Mouse (Mus musculus) layer of hippocampus, adult 8-10 months (tissue): Measurements from ENCODE around the gene Olfr221. TPM values are rescaled to one million over a fixed set of nuclear protein-coding genes. Genes with fewer than 3 reads are reported as not detected.

Source experiments
- DNase-seq, 2 experiments: peaks; one replicate each; pipeline ENCODE4 v3.0.0; 2022; ENCODE audit warnings: low spot score in 2 of 2
- total RNA-seq, 4 experiments: library from RNA; stranded (reverse); gene quantifications; 2 replicates each; pipeline ENCODE4 v1.2.4; 2022

Olfr221 gene
- total RNA-seq, 4 experiments from 2014 or later: not detected

DNA sequence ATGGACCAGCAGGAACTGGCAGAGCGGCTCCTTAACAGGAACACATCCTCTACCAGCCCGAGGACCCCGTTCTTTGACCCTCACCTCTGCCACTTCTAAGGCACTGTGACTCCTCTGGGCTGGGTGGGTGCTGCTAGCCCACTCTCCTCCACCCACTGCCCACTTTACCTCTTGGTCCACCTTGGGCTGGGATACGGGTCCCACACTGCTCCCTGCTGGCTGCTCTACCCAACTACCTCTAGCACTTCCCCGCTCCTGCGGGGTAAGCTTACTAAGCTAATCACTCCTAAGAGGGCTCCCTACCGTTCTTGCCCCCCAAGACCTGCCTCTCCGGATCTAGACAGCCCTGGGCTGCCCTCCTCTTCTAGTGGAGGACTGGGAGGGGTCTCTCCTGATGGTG, 36.0 kb downstream of the Olfr221 start:
- no peak for DNase-seq

DNA sequence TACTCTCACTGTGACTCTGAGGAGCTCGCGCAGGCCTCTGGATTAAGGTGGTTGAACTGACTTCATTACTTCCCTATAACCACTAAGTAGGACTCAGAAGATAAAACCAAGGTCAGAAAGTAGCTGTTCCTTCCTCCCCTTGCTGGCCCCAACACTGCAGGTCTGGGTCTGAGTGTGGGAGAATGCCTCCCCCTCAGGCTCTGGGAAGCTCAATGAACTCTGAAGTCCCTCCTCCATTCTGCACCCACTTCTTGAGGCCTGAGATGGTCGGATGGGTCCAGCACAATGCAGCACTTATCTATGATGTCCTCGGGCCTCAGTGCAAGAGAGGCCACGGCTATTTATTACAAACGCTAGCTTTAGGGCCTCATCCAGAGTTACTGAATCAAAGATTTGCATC, 36.6 kb downstream of the Olfr221 start:
- DNase-seq: no peak

GRCm38 (mm10) chr14:52005141-52005540, 37.1 kb downstream of the Olfr221 start:
- no peak for DNase-seq

- peak; percentile 83 to 90 for DNase-seq
Measured at GRCm38 (mm10) chr14:52003981-52004495, 38.2 kb downstream of the Olfr221 start.

DNA sequence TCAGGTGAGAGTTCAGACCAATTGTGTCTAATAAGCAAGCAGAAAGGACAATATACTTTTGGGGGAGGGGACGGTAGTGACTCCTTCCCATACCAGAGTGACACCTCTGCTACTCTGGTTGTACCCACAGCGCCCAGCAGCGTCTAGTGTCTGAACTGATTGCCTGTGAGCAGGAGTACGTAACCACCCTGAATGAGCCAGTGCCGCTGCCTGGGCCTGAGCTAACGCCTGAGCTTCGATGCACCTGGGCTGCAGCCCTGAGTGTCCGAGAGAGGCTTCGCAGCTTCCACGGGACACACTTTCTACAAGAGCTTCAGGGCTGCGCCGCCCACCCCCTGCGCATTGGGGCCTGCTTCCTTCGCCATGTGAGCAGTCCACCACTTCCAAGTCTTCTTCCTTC, 44.8 kb downstream of the Olfr221 start:
- no peak for DNase-seq

DNA sequence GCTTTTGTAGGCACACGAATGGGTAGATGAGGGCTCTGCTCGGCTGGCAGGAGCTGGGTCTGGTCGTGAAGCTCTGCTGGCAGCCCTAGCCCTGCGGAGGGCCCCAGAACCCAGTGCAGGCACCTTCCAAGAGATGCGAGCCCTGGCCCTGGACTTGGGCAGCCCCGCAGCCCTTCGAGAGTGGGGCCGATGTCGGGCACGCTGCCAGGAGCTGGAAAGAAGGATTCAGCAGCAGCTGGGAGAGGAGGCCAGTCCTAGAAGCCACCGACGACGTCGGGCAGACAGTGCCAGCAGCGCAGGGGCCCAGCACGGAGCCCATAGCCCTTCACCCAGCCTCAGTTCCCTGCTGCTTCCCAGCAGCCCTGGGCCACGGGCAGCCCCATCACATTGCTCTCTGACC, 45.4 kb downstream of the Olfr221 start:
- no peak for DNase-seq

- no peak for DNase-seq
Measured at GRCm38 (mm10) chr14:51996231-51996841, 45.9 kb downstream of the Olfr221 start.

DNA sequence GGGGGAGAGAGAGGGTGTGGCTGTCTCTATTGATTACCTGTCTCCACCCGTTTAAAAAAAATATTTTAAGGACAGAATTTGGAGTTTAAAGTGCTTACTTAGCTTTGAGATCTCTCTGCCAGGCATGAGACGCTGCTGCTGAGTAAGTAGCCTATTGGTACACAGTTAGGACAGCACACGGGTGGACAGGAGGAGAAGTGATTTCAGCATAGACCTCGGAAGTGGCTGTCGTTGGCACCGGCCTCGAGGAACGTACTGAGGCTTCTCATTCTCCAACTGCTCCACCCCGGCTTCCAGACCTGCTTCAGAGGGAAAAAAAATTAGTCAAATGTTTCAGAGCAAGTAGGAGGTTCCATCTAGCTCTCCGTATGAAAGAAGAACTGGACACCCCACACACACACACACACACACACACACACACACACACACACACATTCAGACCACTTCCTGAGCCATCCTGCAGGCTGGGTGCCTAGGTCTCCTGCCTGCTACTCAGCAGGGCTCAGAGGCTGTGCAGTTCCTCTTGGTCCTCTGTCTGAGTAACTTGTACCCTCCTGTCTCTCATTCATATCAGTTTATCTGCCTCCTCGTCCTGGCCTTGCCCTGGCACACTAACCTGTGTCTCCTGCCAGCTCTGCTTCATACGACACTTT, 46.9 kb downstream of the Olfr221 start:
- DNase-seq: no peak

- no peak for DNase-seq
Measured at GRCm38 (mm10) chr14:51994453-51994852, 47.8 kb downstream of the Olfr221 start.

DNA sequence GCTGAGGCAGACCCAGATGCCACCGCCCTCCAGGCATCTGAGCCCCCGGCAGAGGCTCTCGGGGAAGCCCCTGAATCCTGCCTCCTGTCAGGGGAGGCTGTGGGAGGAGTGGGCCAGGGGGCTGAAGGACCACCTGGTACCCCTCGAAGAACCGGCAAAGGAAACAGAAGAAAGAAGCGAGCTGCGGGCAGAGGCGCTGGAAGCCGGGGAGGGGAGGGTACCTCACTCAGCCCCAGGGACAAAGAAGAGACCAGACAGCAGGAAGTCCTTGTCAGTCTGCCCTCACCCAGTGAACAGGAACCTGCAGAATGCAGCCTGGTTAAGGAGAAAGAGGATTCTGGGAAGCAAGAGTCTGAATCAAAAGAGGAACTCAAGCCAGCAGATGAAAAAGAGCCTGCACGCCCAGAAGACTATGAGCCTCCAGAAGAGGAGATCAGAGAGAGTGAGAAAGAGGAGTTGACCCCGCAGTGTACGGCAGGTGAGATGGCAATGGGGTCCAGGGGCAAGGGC, 52.7 kb downstream of the Olfr221 start:
- no peak for DNase-seq

GRCm38 (mm10) chr14:51988731-51989130, 53.5 kb downstream of the Olfr221 start:
- DNase-seq: no peak

GRCm38 (mm10) chr14:51987177-51987576, 55.1 kb downstream of the Olfr221 start:
- DNase-seq: no peak

DNA sequence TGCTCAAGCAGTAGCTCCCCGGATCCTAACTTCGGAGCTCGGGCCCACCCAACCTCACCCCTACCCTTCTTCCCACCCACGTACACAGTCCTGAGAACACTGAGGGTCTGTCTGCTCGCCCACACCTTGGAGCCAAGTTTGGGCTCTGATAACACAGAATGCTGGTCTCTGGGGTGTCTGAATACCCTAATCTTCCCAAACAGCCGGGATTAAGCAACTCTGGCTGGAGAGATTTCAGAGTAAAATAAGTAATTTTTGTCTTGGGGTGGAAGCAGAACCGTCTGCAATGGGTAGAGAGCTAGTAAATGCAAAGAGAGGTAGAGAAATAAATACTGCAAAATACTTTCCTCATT, 56.1 kb downstream of the Olfr221 start:
- DNase-seq: no peak

GRCm38 (mm10) chr14:51985301-51986152, 56.7 kb downstream of the Olfr221 start:
- DNase-seq: no peak

DNA sequence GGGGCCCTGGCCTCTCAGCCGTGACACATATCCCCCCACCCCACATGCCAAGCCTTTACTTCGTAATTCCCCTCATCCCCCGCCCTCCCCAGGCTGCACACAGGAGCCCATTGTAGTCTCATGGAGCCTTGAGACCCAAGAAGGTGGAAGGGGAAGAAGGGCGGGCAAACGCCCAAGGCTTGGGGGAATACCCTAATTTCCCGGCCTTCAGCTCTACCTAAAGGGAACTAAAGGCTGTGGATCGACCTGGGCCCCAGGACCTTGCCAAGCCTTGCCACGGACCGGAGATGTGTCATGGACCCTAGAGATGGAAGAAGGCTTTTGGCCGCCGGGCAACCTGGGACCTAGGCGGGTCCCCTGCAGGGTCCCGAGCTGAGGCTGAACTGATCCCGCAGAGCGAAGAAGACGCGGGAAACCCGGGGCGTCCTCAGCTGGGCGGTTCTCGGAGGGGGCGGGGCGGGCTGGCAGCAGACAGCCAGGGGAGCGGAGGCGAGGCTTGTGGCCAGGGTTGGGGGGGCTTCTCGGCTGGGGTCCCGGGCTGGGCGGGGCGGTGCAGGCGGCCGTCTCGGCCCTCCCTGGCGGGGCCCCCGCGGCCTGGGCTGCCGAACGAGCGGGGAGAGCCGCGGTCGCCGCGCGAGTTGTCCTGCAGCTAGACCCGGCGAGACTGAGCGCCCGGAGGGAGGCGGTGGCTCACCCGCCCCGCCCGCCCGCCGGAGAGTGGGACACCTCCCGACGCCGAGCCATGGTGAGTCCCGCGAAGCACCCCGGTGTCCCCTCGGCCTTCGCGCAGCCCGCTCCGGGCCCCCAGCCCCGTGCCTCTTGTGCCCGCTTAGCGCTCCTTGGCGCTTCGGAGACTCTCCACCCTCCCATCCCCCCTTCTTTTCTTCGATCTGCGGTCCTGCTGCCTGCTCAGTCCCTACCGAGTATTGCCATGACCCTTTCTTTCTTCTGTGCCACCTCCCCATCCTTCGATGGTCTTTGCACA, 57.7 kb downstream of the Olfr221 start, which contains the start of gene Arhgef40:
Gene Arhgef40 (plus strand): TSS at position 473 of the 985 bp plus-strand sequence.
- no peak for DNase-seq

Other genes with a start within 250 kb of the Olfr221 start
- gene AY358078, start 242.4 kb downstream of the Olfr221 start, total RNA-seq: not detected
- not detected for gene Ear6, start 188.8 kb downstream of the Olfr221 start, total RNA-seq
- 10 to 100 TPM; 29.8 to 51.3 (median 38.8) TPM for gene Mettl17, start 157.6 kb downstream of the Olfr221 start, total RNA-seq
- 10 to 100 TPM in 2 of 4 experiments, 1 to 10 TPM in 2; 4.8 to 13.0 (median 8.7) TPM for gene Slc39a2, start 149.6 kb downstream of the Olfr221 start, total RNA-seq
- 100 to 1,000 TPM; 843 to 941 (median 912) TPM for gene Ndrg2, start 128.3 kb downstream of the Olfr221 start, total RNA-seq
- not detected for gene Tppp2, start 124.0 kb downstream of the Olfr221 start, total RNA-seq
- not detected for gene Rnase13, start 119.7 kb downstream of the Olfr221 start, total RNA-seq
- 10 to 100 TPM; 30.3 to 40.9 (median 34.5) TPM for gene Arhgef40, start 57.7 kb downstream of the Olfr221 start, total RNA-seq
- 1 to 10 TPM in 2 of 4 experiments, under 1 TPM in 2; 0.74 to 1.7 (median 0.91) TPM for gene Tmem253, start 26.8 kb downstream of the Olfr221 start, total RNA-seq
- 10 to 100 TPM; 45.7 to 46.6 (median 45.8) TPM for gene Zfp219, start 21.7 kb downstream of the Olfr221 start, total RNA-seq
- gene Hnrnpc, start 61.6 kb upstream of the Olfr221 start, total RNA-seq: 100 to 1,000 TPM; 197 to 271 (median 244) TPM
- gene Rpgrip1, start 68.2 kb upstream of the Olfr221 start, total RNA-seq: 1 to 10 TPM; 1.3 to 3.4 (median 1.7) TPM
- 10 to 100 TPM; 50.4 to 56.5 (median 55.9) TPM for gene Supt16, start 155.0 kb upstream of the Olfr221 start, total RNA-seq
- 100 to 1,000 TPM in 3 of 4 experiments, 10 to 100 TPM in 1; 94.4 to 117 (median 110) TPM for gene Chd8, start 215.3 kb upstream of the Olfr221 start, total RNA-seq
- gene Tox4, start 236.7 kb upstream of the Olfr221 start, total RNA-seq: 10 to 100 TPM; 58.5 to 76.8 (median 70.4) TPM
- gene Rab2b, start 237.1 kb upstream of the Olfr221 start, total RNA-seq: 10 to 100 TPM; 33.2 to 41.8 (median 37.8) TPM